Mouse (Mus musculus): Measurements from ENCODE around the gene Tut1.

- no peak for TF ChIP-seq MYOG (IDR thresholded peaks at IDR 0.05; ENCODE audit: control insufficient read depth, extremely low read depth, insufficient read length)
- TF ChIP-seq MYOD1 (IDR thresholded peaks at IDR 0.05; ENCODE audit: control insufficient read depth, insufficient read length, low read depth) = no peak
- TF ChIP-seq CTCF (IDR thresholded peaks at IDR 0.05; ENCODE audit: control insufficient read depth, insufficient read depth, insufficient read length) = no peak
Observed at GRCm38 (mm10) chr19:8990432-8991102, 36.9 kb downstream of the Tut1 start.
